Mouse (Mus musculus) heart, adult 2 months (tissue): ENCODE measurements at regions not wholly inside any gene's neighbourhood (a gene's known extent, or its start where the extent isn't known, plus 50 kb on each side); places are given as distances from the start of the nearest gene placed in this dataset.

Experiments
- DNase-seq, 2 experiments: peaks; one replicate each; pipeline ENCODE4 v3.0.0; 2021
- H3K27ac ChIP-seq: fragments of 200-600 bp; 2 replicates; pipeline ENCODE4 v1.8.1; 2022
- H3K27me3 ChIP-seq: fragments of 200-500 bp; 2 replicates; pipeline ENCODE4 v1.6.1; 2012; ENCODE audit warnings: mild to moderate bottlenecking, low read length, inconsistent platforms, mixed read lengths; ENCODE audit not compliant: control insufficient read depth, insufficient read depth
- H3K36me3 ChIP-seq: fragments of 200-500 bp; 2 replicates; pipeline ENCODE4 v1.6.1; 2012; ENCODE audit warnings: low read length, inconsistent platforms; ENCODE audit not compliant: control insufficient read depth, insufficient read depth
- H3K4me1 ChIP-seq: fragments of 200-500 bp; 2 replicates; pipeline ENCODE4 v1.6.1; 2011; ENCODE audit warnings: low read length; ENCODE audit not compliant: control insufficient read depth, insufficient read depth
- H3K4me3 ChIP-seq: fragments of 200-600 bp; 2 replicates; pipeline ENCODE4 v1.8.1; 2022
- H3K79me2 ChIP-seq: fragments of 200-500 bp; replicated peaks from 2 replicates; pipeline ENCODE4 v1.6.1; 2012; ENCODE audit warnings: mild to moderate bottlenecking, inconsistent platforms, low read length, moderate library complexity, mixed read lengths; ENCODE audit not compliant: control insufficient read depth, insufficient read depth
- H3K9ac ChIP-seq: fragments of 200-500 bp; 2 replicates; pipeline ENCODE4 v1.6.1; 2012; ENCODE audit warnings: low read depth, mild to moderate bottlenecking, control low read depth, inconsistent platforms, low read length, mixed read lengths
- CTCF ChIP-seq: fragments of 200-600 bp; IDR thresholded peaks from 2 replicates; pipeline ENCODE4 v1.8.1; 2022; ENCODE audit warnings: antibody characterized with exemption, mild to moderate bottlenecking, moderate library complexity
- EP300 ChIP-seq: fragments of 200-500 bp; IDR thresholded peaks from 2 replicates; pipeline ENCODE4 v1.6.1; 2011; ENCODE audit warnings: low read depth, low read length, control low read depth; ENCODE audit not compliant: insufficient read depth
- POLR2A ChIP-seq: fragments of 200-500 bp; IDR thresholded peaks from 2 replicates; pipeline ENCODE4 v1.6.1; 2011; ENCODE audit warnings: mild to moderate bottlenecking, low read depth, low read length, control low read depth; ENCODE audit not compliant: insufficient read depth
- WGBS: fragments of 180-500 bp; shearing (Covaris S2); methylation state at CpG from one replicate; pipeline ENCODE4 v1.1.7; 2018; 5-methylcytosine and 5-hydroxymethylcytosine counted together
- intact Hi-C: fragments of 180-260 bp; cut with DNase I; formaldehyde crosslinking; loops from one replicate; pipeline ENCODE4 v1.15.1; 2025

- no peak overlapping the region for H3K27ac ChIP-seq
- no peak overlapping the region for H3K9ac ChIP-seq
- H3K4me1 ChIP-seq = no peaks in the 10 kb centered on the region
- intact Hi-C loops = no loop called here
- WGBS = 32% methylated on average over 8 of the region's 8 CpGs
- no peaks in the 10 kb centered on the region for H3K79me2 ChIP-seq
- DNase-seq = peak in 1 of 2 experiments; percentile 7
- H3K36me3 ChIP-seq = no peaks in the 10 kb centered on the region
- no peak overlapping the region for H3K4me3 ChIP-seq
- TF ChIP-seq CTCF = no peak
- TF ChIP-seq EP300 = no peak
- no peak for TF ChIP-seq POLR2A
- no peaks in the 10 kb centered on the region for H3K27me3 ChIP-seq
Measured at GRCm38 (mm10) chr19:50961910-50962309, 283.5 kb upstream of the Sorcs1 start.

GRCm38 (mm10) chr19:50945006-50945405 is 266.6 kb upstream of the Sorcs1 start:
- no peaks in the 10 kb centered on the region for H3K4me1 ChIP-seq
- H3K79me2 ChIP-seq = no peaks in the 10 kb centered on the region
- TF ChIP-seq POLR2A (no peak), CTCF (no peak), EP300 (no peak)
- H3K4me3 ChIP-seq = no peak overlapping the region
- no peak overlapping the region for H3K9ac ChIP-seq
- no peaks in the 10 kb centered on the region for H3K27me3 ChIP-seq
- WGBS = 66% methylated on average over 1 of the region's 1 CpGs
- no peaks in the 10 kb centered on the region for H3K36me3 ChIP-seq
- intact Hi-C loops = no loop called here
- H3K27ac ChIP-seq = no peak overlapping the region
- DNase-seq = no peak

DNA sequence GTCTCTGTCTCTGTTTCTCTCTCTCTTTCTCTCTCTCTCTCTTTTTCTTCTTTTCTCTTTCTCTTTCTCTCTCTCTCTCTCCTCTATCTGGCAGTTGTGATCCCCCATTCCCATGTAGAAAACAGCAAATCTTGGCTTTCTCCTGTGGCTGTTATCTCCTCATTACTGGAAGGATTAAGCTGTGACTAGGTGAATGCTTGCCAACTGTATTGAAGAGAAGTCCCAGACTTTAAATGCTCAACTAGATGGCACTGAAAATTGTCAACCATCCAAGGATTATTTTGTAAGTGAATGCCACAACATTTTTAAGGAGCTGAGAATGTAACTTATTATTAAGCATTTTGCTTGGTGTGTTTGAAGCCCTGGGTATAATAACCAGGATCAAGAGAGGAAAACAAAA is 233.2 kb upstream of the Sorcs1 start:
- H3K27me3 ChIP-seq = no peaks in the 10 kb centered on the region
- intact Hi-C loops = no loop called here
- H3K4me3 ChIP-seq = no peak overlapping the region
- no peaks in the 10 kb centered on the region for H3K79me2 ChIP-seq
- no peak for DNase-seq
- H3K27ac ChIP-seq = no peak overlapping the region
- no peaks in the 10 kb centered on the region for H3K36me3 ChIP-seq
- TF ChIP-seq POLR2A (no peak), EP300 (no peak), CTCF (no peak)
- no peak overlapping the region for H3K9ac ChIP-seq
- H3K4me1 ChIP-seq = no peaks in the 10 kb centered on the region

- WGBS = 96% methylated on average over 1 of the region's 1 CpGs
- Histone ChIP-seq H3K27me3 (no peaks in the 10 kb centered on the region), H3K27ac (no peak overlapping the region), H3K36me3 (no peaks in the 10 kb centered on the region), H3K4me1 (no peaks in the 10 kb centered on the region), H3K4me3 (no peak overlapping the region), H3K9ac (no peak overlapping the region), H3K79me2 (no peaks in the 10 kb centered on the region)
- no peak for TF ChIP-seq POLR2A
- TF ChIP-seq EP300 = no peak
- no peak for TF ChIP-seq CTCF
- intact Hi-C loops = no loop called here
- DNase-seq = no peak
Measured at GRCm38 (mm10) chr19:50910674-50911073, 232.2 kb upstream of the Sorcs1 start.

- Histone ChIP-seq H3K9ac (no peak overlapping the region), H3K4me1 (no peaks in the 10 kb centered on the region), H3K79me2 (no peaks in the 10 kb centered on the region), H3K4me3 (no peak overlapping the region), H3K36me3 (no peaks in the 10 kb centered on the region), H3K27ac (no peak overlapping the region), H3K27me3 (no peaks in the 10 kb centered on the region)
- intact Hi-C loops = no loop called here
- DNase-seq = no peak
- WGBS = 55% methylated on average over 4 of the region's 4 CpGs
- TF ChIP-seq POLR2A (no peak), EP300 (no peak), CTCF (no peak)
Measured at GRCm38 (mm10) chr19:50908751-50909150, 230.3 kb upstream of the Sorcs1 start.

- DNase-seq = no peak
- Histone ChIP-seq H3K79me2 (no peaks in the 10 kb centered on the region), H3K27me3 (no peaks in the 10 kb centered on the region), H3K27ac (no peak overlapping the region), H3K4me3 (no peak overlapping the region), H3K4me1 (no peaks in the 10 kb centered on the region), H3K9ac (no peak overlapping the region), H3K36me3 (no peaks in the 10 kb centered on the region)
- TF ChIP-seq EP300 = no peak
- no peak for TF ChIP-seq CTCF
- TF ChIP-seq POLR2A = no peak
- intact Hi-C loops = no loop called here
- 80% methylated on average over 3 of the region's 3 CpGs for WGBS
Measured at GRCm38 (mm10) chr19:50893755-50894154, 215.3 kb upstream of the Sorcs1 start.
